Mouse (Mus musculus) lung, postnatal 0 days (tissue): ENCODE measurements around the gene Gm21987. TPM values are rescaled to one million over a fixed set of nuclear protein-coding genes. Genes with fewer than 3 reads are reported as not detected.

ENCODE experiments used
- ATAC-seq: fragments of 200-750 bp; cut with Nextera tagmentation; 2 replicates; pipeline ENCODE4 v1.8.0; 2017; ENCODE audit warnings: moderate library complexity
- DNase-seq: peaks from one replicate; pipeline ENCODE4 v3.0.0-alpha.2; 2016; ENCODE audit warnings: low spot score
- H3K27ac ChIP-seq: fragments of 300-500 bp; sonication (generic); 2 replicates; pipeline ENCODE4 v1.5.1; 2014; ENCODE audit warnings: antibody characterized with exemption, mild to moderate bottlenecking, low read length, mixed read lengths
- H3K27me3 ChIP-seq: fragments of 300-500 bp; sonication (generic); replicated peaks from 2 replicates; pipeline ENCODE4 v1.6.1; 2014; ENCODE audit warnings: low read length, mixed read lengths; ENCODE audit not compliant: insufficient read depth
- H3K36me3 ChIP-seq: fragments of 300-500 bp; sonication (generic); 2 replicates; pipeline ENCODE4 v1.6.1; 2014; ENCODE audit warnings: low read length, mixed read lengths; ENCODE audit not compliant: insufficient read depth
- H3K4me1 ChIP-seq: fragments of 300-500 bp; sonication (generic); 2 replicates; pipeline ENCODE4 v1.6.1; 2014; ENCODE audit warnings: antibody characterized with exemption, low read depth, low read length, mixed read lengths; ENCODE audit not compliant: insufficient read depth
- H3K4me2 ChIP-seq: fragments of 300-500 bp; sonication (generic); replicated peaks from 2 replicates; pipeline ENCODE4 v1.6.1; 2014; ENCODE audit warnings: low read depth, mild to moderate bottlenecking, low read length, moderate library complexity, mixed read lengths
- H3K4me3 ChIP-seq: fragments of 300-500 bp; sonication (generic); 2 replicates; pipeline ENCODE4 v1.5.1; 2014; ENCODE audit warnings: low read depth, low read length
- H3K9ac ChIP-seq: fragments of 300-500 bp; sonication (generic); replicated peaks from 2 replicates; pipeline ENCODE4 v1.6.1; 2014; ENCODE audit warnings: low read depth, mild to moderate bottlenecking
- H3K9me3 ChIP-seq: fragments of 300-500 bp; sonication (generic); 2 replicates; pipeline ENCODE4 v1.6.1; 2016; ENCODE audit warnings: low read length, mixed read lengths
- CTCF ChIP-seq: IDR thresholded peaks from 2 replicates; pipeline ENCODE4 v1.5.1; 2016; ENCODE audit warnings: antibody characterized with exemption, mild to moderate bottlenecking
- EP300 ChIP-seq: IDR thresholded peaks from 2 replicates; pipeline ENCODE4 v1.6.1; 2016; ENCODE audit warnings: antibody characterized with exemption, mild to moderate bottlenecking, control low read depth
- WGBS: fragments of 180-500 bp; shearing (Covaris S2); extraction: QIAGEN DNeasy Blood & Tissue Kit; methylation state at CpG from one replicate; pipeline ENCODE4 v1.1.7; 2014; 5-methylcytosine and 5-hydroxymethylcytosine counted together
- polyA plus RNA-seq: library from polyadenylated mRNA; unstranded; fragments of >200 nt; fragmentation: Nextera tagmentation; extraction: Ambion mirVana; gene quantifications from 2 replicates; pipeline ENCODE4 v1.2.1, GENCODE M21; 2015

Gm21987 gene
- polyA plus RNA-seq, 1 experiment from 2014 or later = not detected

GRCm38 (mm10) chr16:38378591-38378990, 31.8 kb downstream of the Gm21987 start:
- WGBS = 83% methylated on average over 6 of the region's 6 CpGs
- Histone ChIP-seq H3K4me2 (no peak overlapping the region), H3K4me3 (no peak overlapping the region), H3K36me3 (no peaks in the 10 kb centered on the region), H3K27ac (no peak overlapping the region), H3K9ac (no peak overlapping the region), H3K9me3 (no peaks in the 10 kb centered on the region), H3K27me3 (no peaks in the 10 kb centered on the region), H3K4me1 (no peaks in the 10 kb centered on the region)
- TF ChIP-seq EP300 (no peak), CTCF (no peak)
- DNase-seq = no peak
- no peak for ATAC-seq

- Histone ChIP-seq H3K9ac (no peak overlapping the region), H3K4me1 (no peaks in the 10 kb centered on the region), H3K4me3 (no peak overlapping the region), H3K27ac (no peak overlapping the region), H3K9me3 (no peaks in the 10 kb centered on the region), H3K27me3 (no peaks in the 10 kb centered on the region), H3K36me3 (no peaks in the 10 kb centered on the region), H3K4me2 (no peak overlapping the region)
- 22% methylated on average over 6 of the region's 6 CpGs for WGBS
- TF ChIP-seq EP300 (no peak), CTCF (no peak)
- ATAC-seq (no peak), DNase-seq (no peak)
These were observed 32.2 kb downstream of the Gm21987 start for GRCm38 (mm10) chr16:38379088-38379487.

- Histone ChIP-seq H3K27me3 (no peaks in the 10 kb centered on the region), H3K9ac (no peak overlapping the region)
These were observed 32.7 kb downstream of the Gm21987 start for GRCm38 (mm10) chr16:38379493-38379892.

GRCm38 (mm10) chr16:38379926-38380325, 33.1 kb downstream of the Gm21987 start:
- H3K4me3 ChIP-seq = no peak overlapping the region
- no peaks in the 10 kb centered on the region for H3K36me3 ChIP-seq
- WGBS = 91% methylated on average over 3 of the region's 3 CpGs
- H3K27ac ChIP-seq = no peak overlapping the region
- DNase-seq (no peak), ATAC-seq (no peak)
- H3K4me2 ChIP-seq = no peak overlapping the region
- H3K27me3 ChIP-seq = no peaks in the 10 kb centered on the region
- no peaks in the 10 kb centered on the region for H3K9me3 ChIP-seq
- H3K4me1 ChIP-seq = no peaks in the 10 kb centered on the region
- TF ChIP-seq EP300 (no peak), CTCF (no peak)
- no peak overlapping the region for H3K9ac ChIP-seq

More at GRCm38 (mm10) chr16:38379493-38379892, 32.7 kb downstream of the Gm21987 start:
- no peak overlapping the region for H3K27ac ChIP-seq
- H3K4me3 ChIP-seq = no peak overlapping the region
- ATAC-seq (no peak), DNase-seq (no peak)
- H3K36me3 ChIP-seq = no peaks in the 10 kb centered on the region
- H3K9me3 ChIP-seq = no peaks in the 10 kb centered on the region
- WGBS = 46% methylated on average over 3 of the region's 3 CpGs
- H3K4me1 ChIP-seq = no peaks in the 10 kb centered on the region
- no peak overlapping the region for H3K4me2 ChIP-seq
- TF ChIP-seq CTCF (no peak), EP300 (no peak)

- Histone ChIP-seq H3K9ac (no peak overlapping the region), H3K27me3 (no peaks in the 10 kb centered on the region), H3K9me3 (no peaks in the 10 kb centered on the region), H3K4me3 (no peak overlapping the region), H3K4me2 (no peak overlapping the region), H3K4me1 (no peaks in the 10 kb centered on the region), H3K36me3 (no peaks in the 10 kb centered on the region), H3K27ac (no peak overlapping the region)
- TF ChIP-seq EP300 = no peak
- no peak for TF ChIP-seq CTCF
- DNase-seq (no peak), ATAC-seq (no peak)
- WGBS = 82% methylated on average over 2 of the region's 2 CpGs
These were observed 36.8 kb downstream of the Gm21987 start for GRCm38 (mm10) chr16:38383683-38384082.

GRCm38 (mm10) chr16:38385184-38385634, 38.4 kb downstream of the Gm21987 start:
- Histone ChIP-seq H3K4me1 (no peaks in the 10 kb centered on the region), H3K27me3 (no peaks in the 10 kb centered on the region), H3K36me3 (no peaks in the 10 kb centered on the region), H3K27ac (no peak overlapping the region), H3K9me3 (no peaks in the 10 kb centered on the region), H3K4me2 (no peak overlapping the region), H3K4me3 (no peak overlapping the region), H3K9ac (no peak overlapping the region)
- no peak for ATAC-seq
- WGBS = 74% methylated on average over 6 of the region's 6 CpGs
- TF ChIP-seq CTCF (no peak), EP300 (no peak)
- DNase-seq = no peak

- 86% methylated on average over 4 of the region's 4 CpGs for WGBS
- H3K27me3 ChIP-seq = no peaks in the 10 kb centered on the region
- H3K36me3 ChIP-seq = no peaks in the 10 kb centered on the region
- H3K9me3 ChIP-seq = no peaks in the 10 kb centered on the region
- H3K27ac ChIP-seq = no peak overlapping the region
- H3K4me3 ChIP-seq = no peak overlapping the region
- no peak for TF ChIP-seq EP300
- TF ChIP-seq CTCF = no peak
- no peak overlapping the region for H3K4me2 ChIP-seq
- DNase-seq = no peak
- no peak for ATAC-seq
- no peak overlapping the region for H3K9ac ChIP-seq
- H3K4me1 ChIP-seq = no peaks in the 10 kb centered on the region
These were observed 38.9 kb downstream of the Gm21987 start for GRCm38 (mm10) chr16:38385700-38386099.
